Comparison of ENCODE assay signal across 20 mouse cellular contexts in genomic region chrX:99504313-99504712, GRCm38 (mm10). TPM values are rescaled to one million over a fixed set of nuclear protein-coding genes. Genes with fewer than 3 reads are reported as not detected.
A peak's percentile ranks its signal among the peaks of the same experiment; 100 is the strongest.
DNase-seq lines count a peak whose midpoint lies in the region; ATAC-seq and TF ChIP-seq lines count a peak whose summit lies in the region.
"Had no signal": no experiment of that assay in that cellular context is flagged by ENCODE, and none has a peak within 500 bp of the region (broad histone marks: within the 10 kb centered on the region; RNA-seq: fewer than 3 reads in every experiment).

No protein-coding gene starts in this region.

- WGBS in kidney, adult 2 months = 64% methylated on average over 4 of the region's 4 CpGs
- WGBS in kidney, embryonic 15.5 days = 91% methylated on average over 4 of the region's 4 CpGs

- peak; percentile 47 for DNase-seq in kidney, adult 2 months
- DNase-seq in adrenal gland, postnatal 10 days = peak; percentile 38
- DNase-seq in gonadal fat pad, adult 2 months (ENCODE audit: low read depth) = peak; percentile 27
- DNase-seq in lung, postnatal 36 days = peak; percentile 46
- no peak for DNase-seq in layer of hippocampus, postnatal 10 days (ENCODE audit: low spot score in 2 of 2)
- no peak for DNase-seq in left cerebral cortex, adult 9 months (ENCODE audit: low spot score in 2 of 2)
- DNase-seq: cerebellum, adult 11 months; cerebellum, postnatal 25 days; forebrain, postnatal 0 days; gastrocnemius, postnatal 10 days; heart, postnatal 4 days; liver; lung, embryonic 14.5 days had no signal

- H3K9me3 ChIP-seq in kidney, embryonic 15.5 days (replicated peaks) = no peaks in the 10 kb centered on the region
- H3K9me3 ChIP-seq: embryonic facial prominence, embryonic 10.5 days; G1E had no signal

- H3K4me3 ChIP-seq in kidney, adult 2 months (ENCODE audit: insufficient read depth, low read depth, low read length) = no peak overlapping the region
- no peak overlapping the region for H3K4me3 ChIP-seq in kidney, embryonic 15.5 days (replicated peaks)
- H3K4me3 ChIP-seq: embryonic facial prominence, embryonic 10.5 days; erythroblast, embryonic 14.5 days; myocyte had no signal

- no peaks in the 10 kb centered on the region for H3K36me3 ChIP-seq in kidney, adult 2 months (ENCODE audit: control insufficient read depth, insufficient read depth, low read length)
- no peaks in the 10 kb centered on the region for H3K36me3 ChIP-seq in kidney, embryonic 15.5 days
- H3K36me3 ChIP-seq: embryonic facial prominence, embryonic 10.5 days; G1E had no signal

- TF ChIP-seq CTCF in kidney, adult 2 months (conservative IDR thresholded peaks at IDR 0.05; ENCODE audit: insufficient read depth, insufficient read length, low read depth, low read length) = no peak

- H3K27me3 ChIP-seq in kidney, adult 2 months (replicated peaks; ENCODE audit: control insufficient read depth, insufficient read depth, low read length) = no peaks in the 10 kb centered on the region
- peaks cover 63% of the 10 kb centered on the region for H3K27me3 ChIP-seq in kidney, embryonic 15.5 days

- ATAC-seq in kidney, embryonic 15.5 days (replicated peaks; ENCODE audit: low FRiP score) = no peak
- ATAC-seq: forebrain, postnatal 0 days; hindbrain, postnatal 0 days had no signal

- peaks cover 7% of the 10 kb centered on the region; the same call in 1 of the 2 replicates for H3K4me1 ChIP-seq in kidney, adult 2 months (ENCODE audit: control insufficient read depth, insufficient read depth, low read length)
- peaks cover 16% of the 10 kb centered on the region for H3K4me1 ChIP-seq in kidney, embryonic 15.5 days

- no peak overlapping the region for H3K9ac ChIP-seq in kidney, embryonic 15.5 days
- H3K9ac ChIP-seq: forebrain, postnatal 0 days; lung, embryonic 14.5 days had no signal

- peak overlapping the region; percentile 74 for H3K27ac ChIP-seq in kidney, adult 2 months (ENCODE audit: insufficient read depth, low read depth, low read length)
- no peak overlapping the region for H3K27ac ChIP-seq in kidney, embryonic 15.5 days
- H3K27ac ChIP-seq: embryonic facial prominence, embryonic 10.5 days; hindbrain, postnatal 0 days had no signal

- no peak overlapping the region for H3K4me2 ChIP-seq in kidney, embryonic 15.5 days
- H3K4me2 ChIP-seq: heart, embryonic 11.5 days; lung, embryonic 14.5 days had no signal

- no peak for TF ChIP-seq POLR2A in kidney, adult 2 months (IDR thresholded peaks at IDR 0.05; ENCODE audit: low read depth, low read length)

RNA-seq across cellular contexts. Expression of gene Pja1, which starts 33.2 kb away (rescaled TPM):
- polyA plus RNA-seq in kidney, adult 2 months (2012; rRNA removed) = 52.0 and 56.2 TPM in 2 replicates
- polyA plus RNA-seq in kidney, embryonic 15.5 days (2015; fragmentation: Nextera tagmentation; extraction: Ambion mirVana) = 188 and 195 TPM in 2 replicates
- 10 to 100 TPM; 76.2 to 88.1 TPM for total RNA-seq in adrenal gland, postnatal 10 days (2021)
- polyA plus RNA-seq in gonadal fat pad, adult 2 months (2012; rRNA removed) = 137 and 204 TPM in 2 replicates
- total RNA-seq in layer of hippocampus, postnatal 10 days (2021) = 100 to 1,000 TPM; 181 to 185 TPM

Comparison
In these comparisons a context has a peak if more than half of its experiments do, and no peak if none do; other contexts are left out.
1. DNase-seq: peak in kidney, adult 2 months (single experiment), adrenal gland, postnatal 10 days (single experiment), gonadal fat pad, adult 2 months (single experiment) and lung, postnatal 36 days (single experiment); none in layer of hippocampus, postnatal 10 days (0 of 2) and left cerebral cortex, adult 9 months (0 of 2).